Mouse (Mus musculus): Measurements from ENCODE around the gene Msrb3.
"Not testable (repeated sequence)": the region's sequence is repeated elsewhere in the genome, so short reads cannot be mapped to it uniquely, and the experiment has no call there.

Gene Msrb3

GRCm38 (mm10) chr10:120808167-120808566, 90.7 kb downstream of the Msrb3 start:
- no peak for DNase-seq

DNA sequence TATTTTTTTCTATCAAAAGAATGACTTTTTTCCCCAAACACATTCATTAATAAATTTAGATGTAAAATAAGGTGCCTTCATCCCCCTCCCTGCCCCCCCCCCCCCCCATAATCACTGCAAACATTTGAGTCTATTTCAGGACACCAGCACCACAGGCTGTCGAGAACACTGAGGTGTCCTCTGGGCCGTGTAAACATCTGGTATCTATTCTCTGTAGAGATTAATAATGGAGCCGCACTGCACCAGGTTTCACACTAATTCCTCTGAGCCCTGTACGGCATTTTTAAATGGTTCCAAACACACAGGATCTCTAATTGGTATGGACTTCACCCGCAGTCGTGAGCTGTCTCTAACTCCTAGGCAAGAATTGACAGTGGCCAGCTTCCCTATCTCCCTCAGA, 97.8 kb downstream of the Msrb3 start:
- no peak for DNase-seq

DNA sequence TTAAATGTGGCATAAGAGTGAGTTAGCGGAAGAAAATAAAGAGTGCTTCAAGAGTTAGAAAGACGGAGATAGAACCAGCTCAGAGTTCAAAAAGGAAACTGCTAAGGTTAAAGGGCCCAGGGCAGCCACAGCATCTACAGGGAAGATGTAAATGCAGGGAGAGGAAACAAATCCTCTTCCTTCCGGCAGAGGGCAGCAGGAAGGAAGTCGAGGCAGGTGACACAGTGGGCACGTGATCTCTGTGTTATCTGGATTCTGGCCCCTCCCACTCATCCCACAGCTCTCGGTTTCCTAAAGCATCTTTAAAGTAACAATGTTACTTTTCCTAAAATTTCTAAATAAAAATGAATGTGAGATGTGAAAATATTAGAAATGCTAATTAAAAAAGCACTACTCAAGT, 99.4 kb downstream of the Msrb3 start:
- DNase-seq = no peak

DNA sequence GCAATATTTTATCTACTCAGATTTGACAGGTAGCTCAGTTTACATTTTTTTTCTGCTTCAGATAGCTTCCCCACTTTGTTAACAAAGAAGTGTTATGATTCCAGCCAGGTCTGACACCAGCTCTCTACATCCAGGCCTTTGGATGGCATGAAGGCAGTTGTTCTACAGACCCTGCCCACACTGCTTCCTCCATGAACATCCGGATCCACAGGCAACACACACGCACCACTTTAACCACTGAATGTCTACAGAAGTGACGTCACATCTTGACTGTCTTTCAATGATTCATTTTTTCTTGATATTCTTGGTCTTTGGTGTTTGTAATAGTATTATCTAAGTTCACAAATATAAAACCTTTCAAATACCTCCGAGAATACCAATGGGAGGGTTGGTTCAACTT, 102.2 kb downstream of the Msrb3 start:
- DNase-seq = no peak

DNA sequence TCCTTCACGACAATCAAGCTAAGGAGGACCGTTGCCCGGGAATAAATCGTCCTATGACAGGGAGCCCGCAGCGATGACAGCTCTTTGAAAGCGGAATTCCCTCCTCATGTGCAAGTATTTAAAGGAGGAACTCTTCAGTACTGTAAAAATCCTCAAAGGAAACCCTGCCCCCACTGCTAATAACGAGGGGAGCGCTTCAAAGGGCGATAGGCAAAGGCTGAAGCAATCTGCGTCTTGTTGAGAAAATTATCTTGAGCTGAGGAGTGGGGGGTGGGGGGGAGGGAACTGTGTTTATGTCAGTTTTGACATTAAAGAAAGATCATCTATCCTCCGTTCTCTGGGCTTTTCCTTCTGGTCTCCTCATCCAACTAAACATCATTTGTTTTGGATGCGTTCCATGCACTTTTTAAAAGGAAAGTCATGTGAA, 104.5 kb downstream of the Msrb3 start:
- DNase-seq = no peak

- no peak for DNase-seq
These were observed 106.6 kb downstream of the Msrb3 start for GRCm38 (mm10) chr10:120792191-120792765.

- DNase-seq = no peak
These were observed 107.5 kb downstream of the Msrb3 start for GRCm38 (mm10) chr10:120791438-120791837.

DNA sequence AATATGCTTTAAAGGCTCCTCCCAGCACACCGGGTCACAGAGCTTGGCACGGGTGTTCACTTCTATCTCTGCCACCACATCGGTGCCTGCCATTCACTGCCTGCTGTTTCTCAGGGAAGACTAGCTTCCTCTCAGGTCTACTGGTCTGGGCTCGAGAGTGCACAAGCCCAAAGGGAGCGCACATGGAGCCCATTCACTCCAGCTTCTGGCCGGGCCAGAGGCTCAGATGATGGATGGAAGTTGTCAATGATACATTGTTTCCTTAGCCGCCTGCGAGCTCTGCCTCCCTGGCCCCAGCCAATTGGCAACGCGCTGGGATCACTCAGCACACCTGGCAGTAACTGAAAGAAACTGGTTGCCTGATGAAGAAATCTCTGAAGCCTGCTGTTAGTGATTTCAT, 111.7 kb downstream of the Msrb3 start:
- no peak for DNase-seq

- no peak for DNase-seq
These were observed 114.4 kb downstream of the Msrb3 start for GRCm38 (mm10) chr10:120784516-120784915.

DNA sequence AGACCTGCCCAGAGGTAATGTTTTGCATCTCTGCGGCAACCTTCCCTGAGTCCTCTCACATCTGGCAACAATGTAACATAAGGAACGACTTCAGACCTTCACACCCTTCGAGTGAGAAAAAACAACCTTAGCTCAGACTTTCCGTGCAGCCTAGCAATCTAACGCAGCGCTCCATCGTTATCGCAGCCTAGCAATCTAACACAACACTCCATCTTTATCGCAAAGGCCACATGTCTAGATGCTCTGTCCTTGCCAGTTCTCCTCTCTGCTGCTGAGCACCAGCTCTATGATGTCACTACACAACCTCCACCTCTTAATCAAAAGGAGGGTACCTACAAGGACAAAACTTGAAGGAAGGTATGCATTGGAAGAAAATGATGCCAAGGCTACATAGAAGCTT, 115.5 kb downstream of the Msrb3 start:
- no peak for DNase-seq

DNA sequence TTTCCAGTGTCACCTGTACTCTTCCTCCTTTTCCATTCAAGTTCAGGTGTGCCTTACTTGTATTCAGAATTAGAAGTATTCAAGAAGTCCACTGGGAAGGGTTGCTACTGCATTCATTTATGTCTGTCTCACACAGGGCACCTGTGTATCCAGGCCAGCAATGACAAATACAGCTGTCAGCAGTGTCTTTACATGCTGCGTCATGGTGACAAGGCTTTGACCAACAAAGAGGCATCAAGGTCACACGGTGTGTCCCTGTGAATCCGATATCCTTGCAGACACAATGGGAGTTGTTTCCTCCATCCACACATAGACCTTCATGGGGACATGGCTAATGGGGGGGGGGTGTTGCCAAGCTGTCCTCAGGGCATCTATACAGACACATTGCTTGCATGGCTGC, 121.4 kb downstream of the Msrb3 start:
- no peak for DNase-seq

DNA sequence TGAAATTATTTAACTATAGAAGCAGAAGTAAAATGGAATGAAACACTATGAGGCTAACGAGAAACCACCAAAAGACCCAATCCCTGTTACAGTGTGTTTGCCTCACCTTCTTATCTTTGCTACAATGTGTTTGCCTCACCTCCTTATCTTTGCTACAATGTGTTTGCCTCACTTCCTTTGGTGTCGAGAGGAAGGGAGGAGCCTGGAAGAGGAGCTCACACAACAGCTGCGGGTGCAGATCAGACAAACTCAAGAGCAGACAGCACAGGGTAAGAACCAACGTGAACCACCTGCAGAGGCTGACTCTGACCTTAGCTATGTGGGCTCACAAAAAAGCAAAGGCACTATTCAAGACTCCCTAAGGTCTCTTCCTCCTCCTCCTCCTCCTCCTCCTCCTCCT, 123.5 kb downstream of the Msrb3 start:
- no peak for DNase-seq

- no peak for DNase-seq
These were observed 131.5 kb downstream of the Msrb3 start for GRCm38 (mm10) chr10:120767418-120767817.

DNA sequence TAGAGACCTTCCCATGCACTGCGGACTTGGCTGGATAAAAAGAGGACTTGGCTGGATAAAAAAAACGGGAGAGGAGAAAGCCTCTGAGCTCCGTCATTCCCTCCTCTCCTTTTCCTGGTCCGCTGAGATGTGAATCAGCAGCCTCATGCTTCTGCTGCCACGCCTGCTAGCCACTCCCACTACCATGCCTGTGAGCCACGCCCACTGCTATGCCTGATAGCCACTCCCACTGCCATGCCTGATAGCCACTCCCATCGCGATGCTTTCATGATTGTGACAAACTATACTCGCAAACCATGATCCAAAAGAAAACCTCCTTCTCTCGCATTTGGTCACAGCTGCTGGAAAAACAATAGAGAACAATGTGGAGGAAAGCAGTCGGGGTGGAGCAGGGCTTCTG, 133.5 kb downstream of the Msrb3 start:
- no peak for DNase-seq

DNA sequence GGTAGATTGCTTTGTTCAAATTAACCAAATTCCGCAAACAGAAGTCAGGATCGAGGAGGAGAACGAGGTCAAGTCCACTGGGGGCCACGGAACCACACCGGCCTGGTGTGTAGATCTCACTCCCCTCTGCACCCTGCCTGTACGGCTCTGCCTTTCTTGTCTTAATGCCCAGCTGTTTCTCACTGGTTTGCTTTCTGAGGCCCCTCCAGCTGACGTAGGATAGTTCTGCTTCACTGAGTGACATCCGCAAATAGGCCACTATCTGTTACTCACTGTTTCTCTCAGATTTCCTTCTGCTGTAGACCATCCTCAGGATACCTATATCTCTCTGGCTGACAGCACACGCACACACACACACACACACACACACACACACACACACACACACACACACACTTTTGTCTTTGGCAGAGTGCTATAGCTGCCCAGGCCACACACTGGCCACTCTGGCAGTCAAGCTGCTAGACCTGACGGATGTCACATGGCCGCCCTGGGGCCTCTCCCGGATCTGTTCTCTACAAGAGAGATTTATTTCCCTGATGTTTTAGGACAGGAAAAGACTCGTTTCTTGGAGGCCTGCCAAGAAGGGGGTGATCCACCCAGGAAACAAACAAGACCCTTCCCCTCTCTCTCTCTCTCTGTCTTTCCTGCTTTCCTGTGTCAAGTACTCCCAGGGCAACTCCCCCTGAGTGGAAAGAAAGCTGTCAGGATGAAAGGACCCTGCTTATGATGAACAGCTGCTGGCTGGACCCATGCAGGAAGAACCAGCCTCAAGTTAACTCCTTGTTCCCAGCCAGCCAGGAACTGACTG, 135.0 kb downstream of the Msrb3 start:
- peak; percentile 81 for DNase-seq

DNA sequence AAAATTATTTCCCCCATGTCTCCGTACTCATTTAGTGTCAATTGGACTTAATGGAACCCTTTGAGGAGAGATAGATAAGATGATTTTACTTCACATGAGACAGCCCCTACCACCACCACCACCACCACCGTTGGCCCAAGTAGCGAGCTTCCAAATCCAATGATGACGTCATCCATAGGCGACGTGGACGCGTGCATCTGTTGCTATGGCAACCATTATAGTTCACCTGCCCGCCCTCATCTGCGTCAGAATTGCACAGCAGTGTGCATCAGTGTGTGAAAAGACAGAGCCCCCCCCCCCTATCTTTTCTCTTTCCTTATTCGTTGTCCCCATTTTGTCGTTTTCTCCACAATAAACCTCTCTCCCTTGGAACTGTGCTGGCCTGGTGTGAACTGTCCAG, 135.9 kb downstream of the Msrb3 start:
- peak; percentile 68 for DNase-seq

DNA sequence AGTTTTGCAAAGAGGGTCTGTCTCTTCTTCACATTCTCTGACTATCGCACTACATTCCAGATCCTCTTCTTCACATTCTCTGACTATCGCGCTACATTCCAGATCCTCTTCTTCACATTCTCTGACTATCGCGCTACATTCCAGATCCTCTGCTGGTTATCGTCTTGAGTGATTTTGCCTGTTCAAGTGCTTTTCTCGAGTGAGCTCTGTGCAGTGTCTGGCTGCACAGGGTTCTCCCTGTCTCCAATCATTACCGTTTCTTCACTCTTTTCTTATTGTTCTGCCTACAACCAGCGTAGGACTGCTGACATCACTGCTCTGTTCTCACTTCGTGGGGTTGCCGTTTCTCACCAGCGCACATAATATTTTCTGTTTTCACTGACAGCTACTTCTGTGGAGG, 138.2 kb downstream of the Msrb3 start:
- DNase-seq = no peak

- DNase-seq = no peak
These were observed 139.0 kb downstream of the Msrb3 start for GRCm38 (mm10) chr10:120759883-120760282.

- DNase-seq = no peak
These were observed 146.4 kb downstream of the Msrb3 start for GRCm38 (mm10) chr10:120752454-120752853.

GRCm38 (mm10) chr10:120751821-120752261, 147.1 kb downstream of the Msrb3 start:
- no peak for DNase-seq

- DNase-seq = no peak
These were observed 147.6 kb downstream of the Msrb3 start for GRCm38 (mm10) chr10:120751295-120751722.

DNA sequence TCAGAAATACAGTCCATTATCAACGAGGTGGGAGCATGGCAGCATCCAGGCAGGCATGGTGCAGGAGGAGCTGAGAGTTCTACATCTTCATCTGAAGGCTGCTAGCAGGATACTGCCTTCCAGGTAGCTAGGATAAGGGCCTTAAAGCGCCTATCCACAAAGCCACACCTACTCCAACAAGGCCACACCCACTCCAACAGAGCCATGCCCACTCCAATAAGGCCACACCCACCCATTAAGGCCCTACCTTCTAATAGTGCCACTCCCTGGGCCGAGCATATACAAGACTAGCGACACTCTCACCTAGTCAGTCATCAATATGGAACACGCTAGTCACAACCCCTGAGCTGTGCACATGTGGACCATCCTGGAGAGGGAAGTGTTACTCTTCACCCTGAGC, 149.3 kb downstream of the Msrb3 start:
- DNase-seq = not testable (repeated sequence)

DNA sequence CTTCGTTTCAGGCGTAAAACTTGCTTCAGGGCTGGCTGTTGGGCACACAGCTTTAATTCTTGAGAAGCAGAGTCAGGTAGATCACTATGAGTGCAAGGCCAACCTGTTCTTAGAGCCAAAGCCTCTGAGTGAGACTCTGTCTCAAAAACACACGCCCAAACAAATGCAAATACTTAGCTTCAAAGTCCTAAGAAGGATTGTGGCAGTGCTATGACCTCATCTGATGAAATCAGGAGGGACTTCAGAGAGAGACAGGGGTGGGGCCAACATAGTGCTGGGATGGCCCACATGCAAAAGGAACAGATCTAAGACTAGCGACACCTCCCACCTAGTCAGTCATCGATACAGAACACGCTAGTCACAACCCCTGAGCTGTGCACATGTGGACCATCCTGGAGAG, 150.7 kb downstream of the Msrb3 start:
- DNase-seq = no peak

DNA sequence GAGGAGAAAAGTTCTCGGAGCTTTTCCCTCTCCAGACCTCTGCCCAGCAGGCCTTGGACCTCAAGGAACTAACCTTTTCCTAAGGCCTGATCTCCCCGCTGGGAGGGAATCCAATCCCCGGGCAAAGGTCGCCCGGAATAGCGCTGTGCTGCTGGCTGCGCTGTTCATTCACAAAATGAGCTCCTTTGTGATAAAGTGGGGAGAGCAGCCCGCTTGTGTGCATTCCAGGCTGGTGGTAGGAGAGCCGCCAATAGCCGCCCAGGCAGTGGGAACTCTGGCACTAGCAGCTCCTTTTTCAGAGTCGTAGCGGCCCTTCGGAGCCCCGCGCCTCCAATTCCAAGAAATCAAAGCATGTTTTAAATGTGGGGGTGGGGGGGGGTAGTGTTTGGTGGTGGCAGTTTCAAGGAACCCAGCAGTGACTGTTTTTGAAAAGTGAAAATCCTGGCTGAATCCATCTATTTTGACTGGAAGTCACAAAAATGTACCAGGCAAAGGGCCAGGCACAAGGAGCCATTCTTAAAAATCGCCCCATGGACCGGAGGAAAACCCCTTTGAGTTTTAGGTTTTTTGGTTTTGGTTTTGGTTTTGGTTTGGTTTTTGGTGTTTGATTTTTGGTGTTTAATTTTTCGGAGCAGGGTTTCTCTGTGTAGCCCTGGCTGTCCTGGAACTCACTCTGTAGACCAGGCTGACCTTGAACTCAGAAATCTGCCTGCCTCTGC, 153.6 kb downstream of the Msrb3 start:
- peak; percentile 75 for DNase-seq

Data from retina, postnatal 1 day (tissue).